Mouse (Mus musculus) ES-Bruce4 (cell line): ENCODE data around the gene Gm42957.

ENCODE experiments used
- CTCF ChIP-seq: IDR thresholded peaks from one replicate; pipeline ENCODE4 v1.8.1; 2011; ENCODE audit warnings: low read depth, low read length
- POLR2A ChIP-seq: IDR thresholded peaks from one replicate; pipeline ENCODE4 v1.8.1; 2011; ENCODE audit warnings: low read length; ENCODE audit not compliant: insufficient read depth

DNA sequence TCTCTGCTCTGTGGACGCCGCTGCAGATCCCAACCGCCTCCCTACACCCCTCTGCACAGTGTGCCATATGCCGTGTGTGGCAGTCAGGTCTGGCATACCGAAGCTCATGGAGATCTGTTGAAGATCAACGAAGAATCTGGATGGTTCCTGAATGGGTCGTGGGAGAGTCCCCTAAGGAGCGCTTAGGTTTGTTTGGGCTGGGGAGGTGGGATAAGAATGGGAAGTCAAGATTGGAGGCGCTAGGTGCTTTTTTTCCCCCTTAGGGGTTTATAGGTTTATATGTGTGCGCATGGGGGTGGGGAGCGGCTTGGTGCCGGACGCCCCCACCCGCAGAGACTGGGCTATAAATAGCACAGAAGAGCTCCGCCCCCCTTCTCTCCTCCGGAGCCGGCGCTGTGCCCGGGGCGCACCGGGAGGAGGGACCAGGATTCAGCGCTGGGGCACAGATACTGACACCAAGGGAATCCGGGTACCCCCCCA, 39.0 kb upstream of the Gm42957 start, which contains the start of gene Ankrd34a:
- TF ChIP-seq CTCF: no peak
- no peak for TF ChIP-seq POLR2A
